Mouse (Mus musculus) urinary bladder, postnatal 14 days (tissue): ENCODE results near the gene Gm13696.
"Not testable (repeated sequence)": the region's sequence is repeated elsewhere in the genome, so short reads cannot be mapped to it uniquely, and the experiment has no call there.

Source experiments
- DNase-seq: peaks from one replicate; pipeline ENCODE4 v3.0.0; 2021; ENCODE audit warnings: low spot score

The Gm13696 gene

DNA sequence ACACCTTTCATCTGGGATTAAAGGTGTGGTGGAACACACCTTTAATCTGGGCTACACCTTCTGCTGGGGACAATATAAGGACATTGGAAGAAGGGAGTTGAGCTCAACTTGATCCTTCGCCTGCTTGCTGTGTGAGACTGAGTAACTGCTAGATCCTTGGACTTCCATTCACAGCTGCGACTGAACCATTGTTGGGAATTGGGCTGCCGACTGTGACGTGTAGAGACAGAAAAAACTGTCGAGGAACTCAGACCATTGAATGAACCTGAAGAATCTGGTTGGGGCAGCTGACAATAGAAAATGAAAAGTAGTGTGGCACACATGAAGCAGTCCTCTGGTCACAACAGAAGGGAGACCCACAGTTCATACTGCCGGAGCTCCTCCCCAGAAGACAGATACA lies at the start of gene Gm13696:
Gm13696 (plus strand) TSS at position 301 of the 400 bp plus-strand sequence.
- DNase-seq, result not testable (repeated sequence)

DNA sequence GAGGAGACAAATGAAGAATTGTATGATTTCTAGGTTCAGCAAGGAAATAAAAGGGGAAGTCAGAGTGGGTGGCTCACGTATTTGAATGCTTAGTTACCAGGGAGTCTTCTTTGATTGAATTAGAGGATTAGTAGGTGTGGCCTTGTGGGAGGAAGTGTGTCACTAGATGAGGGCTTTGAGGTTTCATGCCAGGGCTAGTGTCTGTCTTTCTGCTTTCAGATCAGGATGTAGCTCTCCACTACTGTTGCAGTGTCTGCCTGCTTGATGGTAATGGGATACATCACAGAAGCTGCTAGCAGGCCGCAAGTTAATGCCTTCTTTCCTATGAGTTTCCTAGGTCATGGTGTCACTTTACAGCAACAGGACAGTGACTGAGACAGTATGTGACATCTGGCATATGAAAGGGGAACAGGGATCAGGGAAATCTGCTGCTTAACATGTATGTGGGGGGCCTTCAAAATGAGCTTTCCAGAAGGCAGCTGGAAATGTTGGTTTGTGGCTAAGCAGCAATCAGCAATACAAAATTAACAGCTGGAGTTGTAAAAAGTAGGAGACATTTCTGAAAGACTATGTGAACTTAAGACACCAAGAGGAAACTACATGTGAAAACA lies 43.3 kb upstream of the Gm13696 start:
- no peak for DNase-seq

DNA sequence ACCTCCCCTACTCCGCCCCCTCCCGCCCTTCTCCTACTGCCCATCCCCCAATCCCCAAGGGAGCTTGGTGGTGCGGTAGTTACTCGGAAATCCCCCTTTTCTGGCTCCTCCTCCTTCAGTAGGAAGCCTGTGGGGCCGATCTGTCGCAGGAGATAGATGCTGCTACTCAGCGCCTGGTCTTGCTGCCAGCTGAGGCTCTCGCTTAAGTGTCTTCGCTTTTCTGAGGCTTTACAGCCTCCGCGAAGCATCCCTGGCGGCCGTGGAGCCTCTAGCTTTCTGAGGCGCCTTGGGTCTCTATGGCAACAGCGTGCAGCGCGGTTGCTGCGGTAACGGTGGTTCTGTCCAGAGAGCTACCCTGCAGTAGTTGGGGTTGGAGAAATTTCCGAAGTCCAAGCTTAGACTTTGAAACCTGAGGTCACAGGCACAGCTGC lies 32.0 kb upstream of the Gm13696 start, which contains the start of gene Zswim2:
Zswim2 (minus strand) TSS at position 298 of the 431 bp plus-strand sequence.
- DNase-seq, result peak; percentile 6

DNA sequence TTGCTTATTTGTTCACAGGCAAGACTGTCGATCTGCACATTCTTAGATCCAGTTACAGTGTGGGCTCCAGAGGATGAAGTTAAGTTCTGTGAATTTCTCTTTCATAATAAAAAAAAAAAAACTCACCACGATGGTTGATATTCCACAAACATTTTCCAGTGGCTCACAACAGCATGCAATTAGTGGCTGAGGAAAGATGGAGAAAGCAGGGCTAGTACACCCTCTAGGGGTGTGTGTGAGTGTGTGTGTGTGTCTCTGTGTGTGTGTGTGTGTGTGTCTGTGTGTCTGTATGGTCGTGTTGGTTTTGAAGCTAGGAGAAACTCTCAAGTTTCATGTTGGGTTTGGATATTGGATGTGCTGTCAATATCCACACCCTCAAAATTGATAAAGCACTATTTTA lies 31.5 kb upstream of the Gm13696 start:
- no peak for DNase-seq

DNA sequence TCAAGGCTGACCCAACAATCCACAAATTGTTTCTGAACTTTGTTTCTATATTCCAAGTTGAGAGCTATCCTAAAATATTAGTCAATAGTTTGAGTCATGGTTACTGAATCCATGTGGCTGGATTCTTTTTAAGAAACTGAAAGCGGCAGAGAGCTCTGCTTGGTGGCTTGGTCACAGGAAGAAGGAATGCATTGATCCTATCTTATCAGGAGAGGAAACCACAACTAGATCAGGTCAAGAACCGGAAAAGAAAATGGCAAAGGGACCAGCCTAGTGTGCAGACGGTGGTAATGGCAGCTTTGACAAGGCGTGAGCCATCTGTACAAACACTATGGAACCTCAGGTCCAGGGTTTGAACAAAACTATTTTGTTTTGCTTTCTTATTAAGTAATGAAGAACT lies 31.1 kb upstream of the Gm13696 start:
- DNase-seq, result no peak

DNA sequence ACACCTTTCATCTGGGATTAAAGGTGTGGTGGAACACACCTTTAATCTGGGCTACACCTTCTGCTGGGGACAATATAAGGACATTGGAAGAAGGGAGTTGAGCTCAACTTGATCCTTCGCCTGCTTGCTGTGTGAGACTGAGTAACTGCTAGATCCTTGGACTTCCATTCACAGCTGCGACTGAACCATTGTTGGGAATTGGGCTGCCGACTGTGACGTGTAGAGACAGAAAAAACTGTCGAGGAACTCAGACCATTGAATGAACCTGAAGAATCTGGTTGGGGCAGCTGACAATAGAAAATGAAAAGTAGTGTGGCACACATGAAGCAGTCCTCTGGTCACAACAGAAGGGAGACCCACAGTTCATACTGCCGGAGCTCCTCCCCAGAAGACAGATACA lies 17.5 kb upstream of the Gm13696 start, which contains the start of gene Gm13698:
Gm13698 (plus strand) TSS at position 301 of the 400 bp plus-strand sequence.
- not testable (repeated sequence) for DNase-seq

DNA sequence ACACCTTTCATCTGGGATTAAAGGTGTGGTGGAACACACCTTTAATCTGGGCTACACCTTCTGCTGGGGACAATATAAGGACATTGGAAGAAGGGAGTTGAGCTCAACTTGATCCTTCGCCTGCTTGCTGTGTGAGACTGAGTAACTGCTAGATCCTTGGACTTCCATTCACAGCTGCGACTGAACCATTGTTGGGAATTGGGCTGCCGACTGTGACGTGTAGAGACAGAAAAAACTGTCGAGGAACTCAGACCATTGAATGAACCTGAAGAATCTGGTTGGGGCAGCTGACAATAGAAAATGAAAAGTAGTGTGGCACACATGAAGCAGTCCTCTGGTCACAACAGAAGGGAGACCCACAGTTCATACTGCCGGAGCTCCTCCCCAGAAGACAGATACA lies 11.7 kb upstream of the Gm13696 start, which contains the start of gene Gm13693:
Gm13693 (plus strand) TSS at position 301 of the 400 bp plus-strand sequence.
- DNase-seq, result not testable (repeated sequence)

DNA sequence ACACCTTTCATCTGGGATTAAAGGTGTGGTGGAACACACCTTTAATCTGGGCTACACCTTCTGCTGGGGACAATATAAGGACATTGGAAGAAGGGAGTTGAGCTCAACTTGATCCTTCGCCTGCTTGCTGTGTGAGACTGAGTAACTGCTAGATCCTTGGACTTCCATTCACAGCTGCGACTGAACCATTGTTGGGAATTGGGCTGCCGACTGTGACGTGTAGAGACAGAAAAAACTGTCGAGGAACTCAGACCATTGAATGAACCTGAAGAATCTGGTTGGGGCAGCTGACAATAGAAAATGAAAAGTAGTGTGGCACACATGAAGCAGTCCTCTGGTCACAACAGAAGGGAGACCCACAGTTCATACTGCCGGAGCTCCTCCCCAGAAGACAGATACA lies 5.9 kb upstream of the Gm13696 start, which contains the start of gene Gm13695:
Gm13695 (plus strand) TSS at position 301 of the 400 bp plus-strand sequence.
- DNase-seq, result not testable (repeated sequence)

DNA sequence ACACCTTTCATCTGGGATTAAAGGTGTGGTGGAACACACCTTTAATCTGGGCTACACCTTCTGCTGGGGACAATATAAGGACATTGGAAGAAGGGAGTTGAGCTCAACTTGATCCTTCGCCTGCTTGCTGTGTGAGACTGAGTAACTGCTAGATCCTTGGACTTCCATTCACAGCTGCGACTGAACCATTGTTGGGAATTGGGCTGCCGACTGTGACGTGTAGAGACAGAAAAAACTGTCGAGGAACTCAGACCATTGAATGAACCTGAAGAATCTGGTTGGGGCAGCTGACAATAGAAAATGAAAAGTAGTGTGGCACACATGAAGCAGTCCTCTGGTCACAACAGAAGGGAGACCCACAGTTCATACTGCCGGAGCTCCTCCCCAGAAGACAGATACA lies 5.7 kb downstream of the Gm13696 start, which contains the start of gene Gm13694:
Gm13694 (plus strand) TSS at position 301 of the 400 bp plus-strand sequence.
- not testable (repeated sequence) for DNase-seq

DNA sequence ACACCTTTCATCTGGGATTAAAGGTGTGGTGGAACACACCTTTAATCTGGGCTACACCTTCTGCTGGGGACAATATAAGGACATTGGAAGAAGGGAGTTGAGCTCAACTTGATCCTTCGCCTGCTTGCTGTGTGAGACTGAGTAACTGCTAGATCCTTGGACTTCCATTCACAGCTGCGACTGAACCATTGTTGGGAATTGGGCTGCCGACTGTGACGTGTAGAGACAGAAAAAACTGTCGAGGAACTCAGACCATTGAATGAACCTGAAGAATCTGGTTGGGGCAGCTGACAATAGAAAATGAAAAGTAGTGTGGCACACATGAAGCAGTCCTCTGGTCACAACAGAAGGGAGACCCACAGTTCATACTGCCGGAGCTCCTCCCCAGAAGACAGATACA lies 11.5 kb downstream of the Gm13696 start, which contains the start of gene Gm13697:
Gm13697 (plus strand) TSS at position 301 of the 400 bp plus-strand sequence.
- not testable (repeated sequence) for DNase-seq

DNA sequence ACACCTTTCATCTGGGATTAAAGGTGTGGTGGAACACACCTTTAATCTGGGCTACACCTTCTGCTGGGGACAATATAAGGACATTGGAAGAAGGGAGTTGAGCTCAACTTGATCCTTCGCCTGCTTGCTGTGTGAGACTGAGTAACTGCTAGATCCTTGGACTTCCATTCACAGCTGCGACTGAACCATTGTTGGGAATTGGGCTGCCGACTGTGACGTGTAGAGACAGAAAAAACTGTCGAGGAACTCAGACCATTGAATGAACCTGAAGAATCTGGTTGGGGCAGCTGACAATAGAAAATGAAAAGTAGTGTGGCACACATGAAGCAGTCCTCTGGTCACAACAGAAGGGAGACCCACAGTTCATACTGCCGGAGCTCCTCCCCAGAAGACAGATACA lies 17.3 kb downstream of the Gm13696 start, which contains the start of gene Gm13691:
Gm13691 (plus strand) TSS at position 301 of the 400 bp plus-strand sequence.
- not testable (repeated sequence) for DNase-seq

DNA sequence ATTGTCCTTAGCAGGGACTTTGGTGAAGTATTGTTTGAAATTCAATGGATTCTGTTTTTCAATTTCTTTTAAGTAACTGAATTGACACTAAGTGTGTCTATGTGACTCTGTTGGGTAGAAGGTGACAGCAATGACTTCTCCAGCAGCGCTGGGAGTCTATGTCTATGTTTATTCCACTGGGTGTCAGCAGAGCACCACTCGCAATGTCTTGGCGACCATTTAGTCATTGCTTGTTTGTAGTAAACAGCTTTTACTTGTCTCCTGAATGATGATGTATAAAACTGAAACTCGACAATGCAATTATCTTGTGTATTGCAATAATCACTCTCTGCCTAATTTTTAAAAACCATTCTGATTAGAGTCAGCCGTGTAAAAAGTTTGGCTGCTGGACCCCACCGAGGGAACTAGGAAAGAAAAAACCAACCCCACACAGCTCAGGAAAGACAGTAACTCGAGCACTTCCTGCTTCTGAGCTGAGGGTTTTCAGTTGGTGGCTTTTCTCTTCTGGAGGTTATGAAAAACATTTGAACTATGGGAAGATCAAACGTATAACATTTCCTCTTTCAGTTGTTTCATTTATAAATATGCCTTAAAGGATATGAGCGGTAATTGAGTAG lies 20.8 kb downstream of the Gm13696 start:
- not testable (repeated sequence) for DNase-seq

DNA sequence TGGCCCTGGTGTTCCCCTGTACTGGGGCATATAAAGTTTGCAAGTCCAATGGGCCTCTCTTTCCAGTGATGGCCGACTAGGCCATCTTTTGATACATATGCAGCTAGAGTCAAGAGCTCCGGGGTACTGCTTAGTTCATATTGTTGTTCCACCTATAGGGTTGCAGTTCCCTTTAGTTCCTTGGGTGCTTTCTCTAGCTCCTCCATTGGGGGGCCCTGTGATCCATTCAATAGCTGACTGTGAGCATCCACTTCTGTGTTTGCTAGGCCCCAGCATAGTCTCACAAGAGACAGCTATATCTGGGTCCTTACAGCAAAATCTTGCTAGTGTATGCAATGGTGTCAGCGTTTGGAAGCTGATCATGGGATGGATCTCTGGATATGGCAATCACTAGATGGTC lies 21.6 kb downstream of the Gm13696 start:
- not testable (repeated sequence) for DNase-seq

DNA sequence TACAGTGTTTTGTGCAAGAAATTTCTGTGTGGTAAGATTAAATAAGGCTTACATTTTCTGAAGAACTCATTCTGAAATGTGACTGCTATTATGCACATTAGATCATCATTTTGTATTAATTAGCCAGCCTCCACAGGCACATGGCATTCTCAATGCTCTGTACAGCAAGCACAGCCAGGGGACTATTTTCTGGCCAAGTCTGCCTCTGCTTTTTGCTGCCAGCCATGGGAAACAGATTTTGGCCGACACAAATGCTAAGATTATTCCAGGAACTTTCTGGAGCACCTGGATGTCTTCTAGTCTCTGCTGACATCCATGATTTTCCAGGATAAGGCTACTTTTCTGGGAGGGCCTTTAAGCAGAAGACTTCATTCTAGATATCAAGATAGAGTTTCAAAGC lies 36.0 kb downstream of the Gm13696 start:
- DNase-seq, result no peak

DNA sequence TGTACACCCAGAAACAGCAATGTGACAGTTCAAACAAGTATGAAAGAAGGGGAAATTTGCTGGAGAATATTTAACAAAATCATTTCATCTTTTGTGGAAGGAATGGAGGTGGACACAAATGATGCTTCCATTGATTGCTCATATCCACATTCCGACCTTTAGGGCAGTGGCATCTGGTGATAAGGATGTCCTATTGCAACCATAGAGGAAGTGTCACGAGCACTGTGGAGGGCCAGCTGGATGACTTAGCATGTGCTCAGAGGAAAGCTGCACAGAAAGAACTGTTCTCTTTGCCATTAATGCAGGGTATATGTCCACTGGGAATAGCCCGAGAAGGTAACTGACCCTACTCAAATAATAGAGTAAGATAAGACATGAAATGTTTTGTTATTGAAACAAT lies 36.9 kb downstream of the Gm13696 start:
- DNase-seq, result no peak

DNA sequence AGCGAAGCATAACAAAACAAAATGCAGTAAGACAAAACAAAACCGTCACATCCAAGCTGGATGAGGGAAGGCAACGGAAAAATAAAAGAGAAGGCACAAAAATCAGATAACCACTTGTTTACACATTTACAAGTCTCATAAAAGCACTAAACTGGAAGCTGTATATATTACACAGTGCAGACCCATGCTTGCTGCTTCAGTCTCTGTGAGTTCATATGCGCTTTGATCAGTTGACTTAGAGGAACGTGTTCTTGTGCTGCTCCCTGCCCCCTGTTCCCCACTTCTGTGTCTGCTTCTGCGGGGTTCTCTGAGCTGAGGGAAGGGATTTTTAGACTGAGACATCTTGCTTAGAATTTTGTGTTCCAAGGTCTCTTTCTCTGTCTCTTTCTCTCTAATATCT lies 41.6 kb downstream of the Gm13696 start:
- DNase-seq, result no peak

DNA sequence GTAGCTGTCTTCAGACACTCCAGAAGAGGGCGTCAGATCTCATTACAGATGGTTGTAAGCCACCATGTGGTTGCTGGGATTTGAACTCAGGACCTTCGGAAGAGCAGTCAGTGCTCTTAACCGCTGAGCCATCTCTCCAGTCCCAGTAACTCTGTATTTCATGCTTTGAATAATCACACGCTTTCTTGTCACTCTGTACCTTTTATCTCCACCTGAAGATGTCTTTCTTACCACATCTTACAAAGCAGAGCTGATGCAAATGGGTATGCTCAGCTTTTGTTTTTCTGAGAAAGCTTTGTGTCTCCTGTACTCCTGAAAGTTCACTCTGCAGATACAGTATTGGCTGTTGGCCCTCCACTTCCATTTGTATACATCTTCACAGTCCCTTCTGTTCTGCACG lies 43.4 kb downstream of the Gm13696 start:
- DNase-seq, result not testable (repeated sequence)

DNA sequence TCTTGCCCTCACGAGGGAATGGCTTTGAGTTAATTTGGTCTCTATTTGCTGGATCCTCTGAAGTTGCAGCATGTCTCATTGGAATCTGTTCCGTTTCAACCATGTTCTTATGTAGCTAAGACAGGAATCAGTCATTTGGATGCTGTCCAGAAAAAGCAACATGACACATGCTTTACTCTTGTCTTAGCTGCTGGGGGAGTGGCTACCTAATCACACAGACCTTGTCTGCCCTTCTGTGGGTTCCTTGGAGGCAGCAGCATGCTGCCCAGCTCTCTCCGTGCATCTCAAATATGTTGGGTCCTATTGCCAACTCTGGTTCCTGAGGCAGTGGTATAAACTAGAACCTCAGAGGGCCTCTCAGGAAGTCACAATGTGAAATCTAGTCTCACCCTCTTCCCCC lies 45.4 kb downstream of the Gm13696 start:
- no peak for DNase-seq

DNA sequence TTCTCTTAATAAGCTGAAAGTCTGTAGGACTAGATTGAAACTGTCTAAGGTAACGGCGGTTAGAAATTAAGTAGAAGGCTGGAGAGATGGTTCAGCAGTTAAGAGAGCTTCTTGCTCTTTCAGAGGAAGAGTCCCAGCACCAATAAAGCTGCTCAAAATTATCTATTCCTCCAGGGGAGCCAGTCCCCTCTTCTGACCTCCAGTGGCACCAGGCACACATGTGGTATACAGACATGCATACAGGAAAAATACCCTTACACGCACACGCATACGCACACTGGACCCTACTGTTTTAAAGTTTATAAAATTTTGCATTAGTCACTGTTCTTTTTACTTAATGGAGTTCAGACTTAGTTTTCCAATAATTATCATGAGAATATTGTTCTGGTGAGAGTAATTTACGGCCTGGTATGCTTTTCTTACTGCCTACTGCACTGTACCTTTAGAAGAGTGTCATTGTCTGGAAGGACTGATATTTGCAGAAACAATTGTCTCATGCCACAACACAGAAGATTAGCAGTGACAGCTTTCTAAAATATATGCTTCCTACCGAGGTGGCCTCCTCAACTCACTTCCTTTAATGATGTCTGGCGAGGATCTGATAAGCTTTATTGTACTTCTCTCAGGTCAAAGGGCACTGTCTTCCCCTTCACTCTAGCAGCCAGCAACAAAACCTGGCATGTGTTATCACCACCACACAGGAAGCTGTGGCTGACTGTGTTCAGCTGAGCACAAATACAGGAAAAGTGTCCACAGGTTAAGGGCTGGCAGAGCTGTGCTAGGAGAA lies 46.8 kb downstream of the Gm13696 start:
- DNase-seq, result no peak

DNA sequence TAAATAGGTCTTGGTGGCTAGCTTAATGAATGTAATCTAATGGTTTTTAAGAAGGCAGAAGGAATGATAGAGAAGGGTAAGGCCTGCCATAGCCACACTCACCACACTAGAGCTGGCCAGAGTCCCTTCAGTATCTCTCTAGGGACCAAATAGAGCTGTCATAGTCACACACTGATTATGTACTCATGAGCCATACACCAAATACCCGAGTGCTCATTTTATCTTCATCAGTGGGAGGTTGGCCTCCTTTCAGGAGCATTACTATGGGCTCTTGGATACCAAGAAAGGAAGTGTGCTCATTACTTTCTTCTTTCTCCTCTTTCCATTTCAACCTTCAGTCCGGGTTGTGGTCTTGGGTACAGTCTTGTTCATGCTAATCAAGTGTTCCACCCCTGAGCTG lies 49.0 kb downstream of the Gm13696 start:
- DNase-seq, result no peak

DNA sequence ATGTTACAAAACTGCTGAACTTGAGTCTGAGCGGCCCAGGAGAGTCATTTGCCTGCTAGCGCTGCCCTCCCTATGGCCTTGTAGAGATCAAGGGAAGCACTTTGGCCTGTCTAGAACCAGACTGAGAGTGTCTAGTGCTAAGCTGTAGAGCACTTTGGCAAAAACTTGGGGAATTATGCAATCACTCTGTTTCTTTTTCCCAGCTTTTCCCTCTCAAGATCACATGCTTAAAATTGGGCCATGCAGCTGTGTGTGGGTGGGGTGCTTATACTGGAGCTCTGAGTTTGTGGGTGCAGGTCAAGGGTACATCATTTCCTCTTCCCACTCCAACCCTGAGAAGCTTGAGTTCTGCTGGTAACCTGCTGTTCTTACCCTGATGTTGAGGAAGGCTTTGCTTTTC lies 50.0 kb downstream of the Gm13696 start:
- peak; percentile 22 for DNase-seq

DNA sequence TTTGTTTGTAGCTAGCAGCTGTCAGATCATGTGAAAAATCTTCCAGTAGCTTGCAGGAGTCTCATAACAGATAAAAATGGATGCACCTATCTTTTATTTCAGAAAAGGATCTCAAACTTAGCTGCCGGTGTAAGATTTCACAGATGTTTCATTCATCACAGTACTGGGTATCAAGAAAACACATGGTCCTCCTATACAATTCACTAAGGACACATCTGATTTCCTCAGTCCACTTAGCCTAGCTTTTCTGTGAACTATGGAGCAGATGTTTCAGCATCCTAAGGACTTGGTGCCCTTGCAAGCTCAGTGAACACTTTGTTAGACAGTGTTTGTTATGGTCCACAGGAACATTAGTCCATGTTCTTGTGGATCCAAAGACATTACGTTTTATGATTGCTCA lies 50.4 kb downstream of the Gm13696 start:
- DNase-seq, result no peak
